Mouse (Mus musculus) kidney, postnatal 0 days (tissue): Measurements from ENCODE around the gene Bbs7. TPM values are rescaled to one million over a fixed set of nuclear protein-coding genes. Genes with fewer than 3 reads are reported as not detected.

ENCODE experiments used
- ATAC-seq: fragments of 200-750 bp; cut with Nextera tagmentation; replicated peaks from 2 replicates; pipeline ENCODE4 v1.8.0; 2017; ENCODE audit warnings: low read depth, moderate number of reproducible peaks, moderate TSS enrichment, moderate library complexity; ENCODE audit not compliant: low FRiP score
- DNase-seq: peaks from one replicate; pipeline ENCODE4 v3.0.0-alpha.2; 2016; ENCODE audit warnings: low spot score
- H3K27ac ChIP-seq: fragments of 300-500 bp; sonication (generic); 2 replicates; pipeline ENCODE4 v1.5.1; 2014; ENCODE audit warnings: mild to moderate bottlenecking
- H3K27me3 ChIP-seq: fragments of 300-500 bp; sonication (generic); 2 replicates; pipeline ENCODE4 v1.6.1; 2014; ENCODE audit warnings: low read length, mixed read lengths; ENCODE audit not compliant: insufficient read depth
- H3K36me3 ChIP-seq: fragments of 300-500 bp; sonication (generic); 2 replicates; pipeline ENCODE4 v1.6.1; 2014; ENCODE audit warnings: low read length, mixed read lengths; ENCODE audit not compliant: insufficient read depth
- H3K4me1 ChIP-seq: fragments of 300-500 bp; sonication (generic); replicated peaks from 2 replicates; pipeline ENCODE4 v1.6.1; 2014; ENCODE audit warnings: antibody characterized with exemption, low read length, mixed read lengths; ENCODE audit not compliant: insufficient read depth
- H3K4me2 ChIP-seq: fragments of 300-500 bp; sonication (generic); 2 replicates; pipeline ENCODE4 v1.6.1; 2014; ENCODE audit warnings: mild to moderate bottlenecking, low read length, moderate library complexity, mixed read lengths
- H3K4me3 ChIP-seq: fragments of 300-500 bp; sonication (generic); replicated peaks from 2 replicates; pipeline ENCODE4 v1.5.1; 2014; ENCODE audit warnings: low read depth, low read length
- H3K9ac ChIP-seq: fragments of 300-500 bp; sonication (generic); 2 replicates; pipeline ENCODE4 v1.6.1; 2014; ENCODE audit warnings: low read depth, low read length
- H3K9me3 ChIP-seq: fragments of 300-500 bp; sonication (generic); replicated peaks from 2 replicates; pipeline ENCODE4 v1.6.1; 2016; ENCODE audit warnings: low read length, inconsistent platforms, mixed read lengths
- CTCF ChIP-seq: IDR thresholded peaks from 2 replicates; pipeline ENCODE4 v1.5.1; 2016; ENCODE audit warnings: antibody characterized with exemption, low read depth, mild to moderate bottlenecking, moderate library complexity
- WGBS: fragments of 180-500 bp; shearing (Covaris S2); extraction: QIAGEN DNeasy Blood & Tissue Kit; methylation state at CpG from one replicate; pipeline ENCODE4 v1.1.7; 2014; 5-methylcytosine and 5-hydroxymethylcytosine counted together
- polyA plus RNA-seq: library from polyadenylated mRNA; unstranded; fragments of >200 nt; fragmentation: Nextera tagmentation; extraction: Ambion mirVana; gene quantifications from 2 replicates; pipeline ENCODE4 v1.2.1, GENCODE M21; 2015

Bbs7 gene
- polyA plus RNA-seq, 1 experiment from 2014 or later, result 14.3 TPM

GRCm38 (mm10) chr3:36531242-36531641 is 82.0 kb downstream of the Bbs7 start:
- Histone ChIP-seq H3K27ac (no peak overlapping the region), H3K9ac (no peak overlapping the region), H3K4me3 (no peak overlapping the region), H3K4me1 (peaks cover 5% of the 10 kb centered on the region; the same call in 1 of the 2 replicates), H3K36me3 (no peaks in the 10 kb centered on the region), H3K4me2 (no peak overlapping the region), H3K27me3 (no peaks in the 10 kb centered on the region), H3K9me3 (no peaks in the 10 kb centered on the region)
- ATAC-seq, result no peak
- no peak for TF ChIP-seq CTCF
- 33% methylated on average over 2 of the region's 2 CpGs for WGBS
- no peak for DNase-seq

- Histone ChIP-seq H3K4me1 (peaks cover 5% of the 10 kb centered on the region; the same call in 1 of the 2 replicates), H3K4me2 (no peak overlapping the region), H3K9me3 (no peaks in the 10 kb centered on the region), H3K27me3 (no peaks in the 10 kb centered on the region), H3K27ac (no peak overlapping the region), H3K36me3 (no peaks in the 10 kb centered on the region), H3K4me3 (no peak overlapping the region), H3K9ac (no peak overlapping the region)
- 89% methylated on average over 5 of the region's 5 CpGs for WGBS
- DNase-seq, result no peak
- no peak for ATAC-seq
- TF ChIP-seq CTCF, result no peak
These were observed 82.5 kb downstream of the Bbs7 start for GRCm38 (mm10) chr3:36530781-36531180.

- 72% methylated on average over 6 of the region's 6 CpGs for WGBS
- TF ChIP-seq CTCF, result no peak
- ATAC-seq (no peak), DNase-seq (peak; percentile 29)
- no peaks in the 10 kb centered on the region for H3K36me3 ChIP-seq
- H3K27ac ChIP-seq, result no peak overlapping the region
- H3K27me3 ChIP-seq, result no peaks in the 10 kb centered on the region
- H3K9me3 ChIP-seq, result no peaks in the 10 kb centered on the region
- peaks cover 5% of the 10 kb centered on the region; the same call in 1 of the 2 replicates for H3K4me1 ChIP-seq
- no peak overlapping the region for H3K4me2 ChIP-seq
- H3K9ac ChIP-seq, result no peak overlapping the region
- H3K4me3 ChIP-seq, result no peak overlapping the region
These were observed 82.9 kb downstream of the Bbs7 start for GRCm38 (mm10) chr3:36530345-36530744.

- no peaks in the 10 kb centered on the region for H3K36me3 ChIP-seq
- no peak for ATAC-seq
- peaks cover 16% of the 10 kb centered on the region for H3K27me3 ChIP-seq
- no peak overlapping the region for H3K9ac ChIP-seq
- no peak overlapping the region for H3K4me3 ChIP-seq
- no peak for TF ChIP-seq CTCF
- no peak overlapping the region for H3K27ac ChIP-seq
- 79% methylated on average over 3 of the region's 3 CpGs for WGBS
- no peak overlapping the region for H3K4me2 ChIP-seq
- no peak for DNase-seq
- H3K4me1 ChIP-seq, result no peaks in the 10 kb centered on the region
- H3K9me3 ChIP-seq, result no peaks in the 10 kb centered on the region
These were observed 88.8 kb downstream of the Bbs7 start for GRCm38 (mm10) chr3:36524466-36524865.

Other genes with a start within 250 kb of the Bbs7 start
- gene Anxa5, start 137.6 kb downstream of the Bbs7 start, polyA plus RNA-seq, result 291 and 326 TPM in 2 replicates
- gene 1810062G17Rik, start 137.5 kb downstream of the Bbs7 start, polyA plus RNA-seq, result 4.8 and 4.9 TPM in 2 replicates
- not detected in 2 replicates for gene Gm11549, start 91.7 kb downstream of the Bbs7 start, polyA plus RNA-seq
- gene Exosc9, start 60.9 kb downstream of the Bbs7 start, polyA plus RNA-seq, result 47.5 and 48.6 TPM in 2 replicates
- gene Ccna2, start 41.3 kb downstream of the Bbs7 start, polyA plus RNA-seq, result 74.9 and 81.3 TPM in 2 replicates
- 5.5 and 6.0 TPM in 2 replicates for gene Trpc3, start 76.7 kb upstream of the Bbs7 start, polyA plus RNA-seq
- 30.5 and 37.0 TPM in 2 replicates for gene 4932438A13Rik, start 249.6 kb upstream of the Bbs7 start, polyA plus RNA-seq